Comparison of ENCODE assay signal across 13 mouse cellular contexts in the genomic region with DNA sequence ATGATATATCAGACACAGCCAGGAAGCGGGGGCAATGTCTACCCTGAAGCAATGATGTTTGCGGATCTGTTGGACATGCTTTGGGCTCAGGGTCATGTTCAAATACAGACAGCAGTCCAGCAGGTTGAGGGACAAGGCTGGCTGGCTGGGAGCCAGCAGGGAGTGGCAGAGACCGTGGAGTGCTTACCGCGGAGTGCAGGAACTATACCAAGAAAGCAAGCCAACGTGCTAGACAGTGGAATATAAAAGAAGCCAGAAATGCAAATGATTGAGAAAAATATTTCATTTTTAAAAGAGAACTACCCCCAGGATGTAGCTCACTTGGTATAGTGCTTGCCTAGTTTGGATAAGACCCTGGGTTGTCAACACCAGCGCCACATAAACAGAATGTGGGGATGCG.
DNase-seq lines count a peak whose midpoint lies in the region; ATAC-seq lines count a peak whose summit lies in the region.
"Had no signal": no experiment of that assay in that cellular context is flagged by ENCODE, and none has a peak within 500 bp of the region (broad histone marks: within the 10 kb centered on the region; RNA-seq: fewer than 3 reads in every experiment).

No protein-coding gene starts in this region.

- WGBS in heart, embryonic 11.5 days (ENCODE audit: insufficient replicate concordance), result 74% methylated on average over 8 of the region's 8 CpGs
- 79% methylated on average over 8 of the region's 8 CpGs for WGBS in hindbrain, embryonic 13.5 days

- peak; percentile 47 for DNase-seq in heart, postnatal 4 days
- peak; percentile 64 for DNase-seq in adrenal gland, postnatal 25 days
- DNase-seq in kidney, postnatal 10 days, result peak; percentile 61
- peak; percentile 58 for DNase-seq in lung, postnatal 14 days
- DNase-seq in embryo, embryonic 9.5 days (ENCODE audit: extremely low spot score), result no peak
- no peak for DNase-seq in thymus, adult 18-20 months
- DNase-seq: cerebellum, adult 11 months; gastrocnemius, postnatal 25 days had no signal

- no peak overlapping the region for H3K27ac ChIP-seq in heart, embryonic 11.5 days (ENCODE audit: low read depth, low read length)
- H3K27ac ChIP-seq in hindbrain, embryonic 13.5 days, result no peak overlapping the region
- H3K27ac ChIP-seq: kidney, postnatal 0 days; midbrain, embryonic 15.5 days had no signal

- peaks cover 4% of the 10 kb centered on the region for H3K4me1 ChIP-seq in heart, embryonic 11.5 days (ENCODE audit: control insufficient read depth, insufficient read depth, low read length)
- H3K4me1 ChIP-seq in hindbrain, embryonic 13.5 days (replicated peaks), result peaks cover 53% of the 10 kb centered on the region

- no peak overlapping the region for H3K4me2 ChIP-seq in heart, embryonic 11.5 days
- H3K4me2 ChIP-seq in hindbrain, embryonic 13.5 days, result no peak overlapping the region
- H3K4me2 ChIP-seq: midbrain, embryonic 15.5 days had no signal

- H3K36me3 ChIP-seq in heart, embryonic 11.5 days (ENCODE audit: control insufficient read depth, insufficient read depth, low read length), result no peaks in the 10 kb centered on the region
- no peaks in the 10 kb centered on the region for H3K36me3 ChIP-seq in hindbrain, embryonic 13.5 days
- H3K36me3 ChIP-seq: G1E; midbrain, embryonic 15.5 days had no signal

- no peak overlapping the region for H3K9ac ChIP-seq in heart, embryonic 11.5 days (ENCODE audit: low read depth, low read length)
- no peak overlapping the region for H3K9ac ChIP-seq in hindbrain, embryonic 13.5 days
- H3K9ac ChIP-seq: midbrain, embryonic 15.5 days had no signal

- peaks cover 11% of the 10 kb centered on the region; the same call in 1 of the 2 replicates for H3K27me3 ChIP-seq in heart, embryonic 11.5 days (ENCODE audit: control insufficient read depth, insufficient read depth, low read length)
- H3K27me3 ChIP-seq in hindbrain, embryonic 13.5 days, result no peaks in the 10 kb centered on the region
- H3K27me3 ChIP-seq: midbrain, embryonic 15.5 days had no signal

- no peak overlapping the region for H3K4me3 ChIP-seq in heart, embryonic 11.5 days (ENCODE audit: low read depth, low read length)
- no peak overlapping the region for H3K4me3 ChIP-seq in hindbrain, embryonic 13.5 days
- H3K4me3 ChIP-seq: midbrain, embryonic 15.5 days had no signal

- no peaks in the 10 kb centered on the region for H3K9me3 ChIP-seq in heart, embryonic 11.5 days (replicated peaks; ENCODE audit: control insufficient read depth, low read length)
- H3K9me3 ChIP-seq in hindbrain, embryonic 13.5 days, result no peaks in the 10 kb centered on the region
- H3K9me3 ChIP-seq: G1E; midbrain, embryonic 15.5 days had no signal

- ATAC-seq in heart, embryonic 11.5 days (replicated peaks; ENCODE audit: insufficient number of reproducible peaks, low FRiP score, low TSS enrichment), result no peak
- ATAC-seq in hindbrain, embryonic 13.5 days (ENCODE audit: low FRiP score), result no peak
- ATAC-seq: midbrain, embryonic 15.5 days had no signal

Comparison
In these comparisons a context has a peak if more than half of its experiments do, and no peak if none do; other contexts are left out.
1. DNase-seq: peak in heart, postnatal 4 days (single experiment), adrenal gland, postnatal 25 days (single experiment), kidney, postnatal 10 days (single experiment) and lung, postnatal 14 days (single experiment); none in embryo, embryonic 9.5 days (single experiment) and thymus, adult 18-20 months (0 of 2).